Mouse (Mus musculus) intestine, embryonic 15.5 days (tissue): ENCODE data around the gene Thop1. TPM values are rescaled to one million over a fixed set of nuclear protein-coding genes. Genes with fewer than 3 reads are reported as not detected.

ENCODE experiments used
- ATAC-seq: fragments of 200-750 bp; cut with Nextera tagmentation; 2 replicates; pipeline ENCODE4 v1.8.0; 2017; ENCODE audit warnings: moderate TSS enrichment, moderate library complexity
- H3K27ac ChIP-seq: fragments of 300-500 bp; sonication (generic); 2 replicates; pipeline ENCODE4 v1.5.1; 2015; ENCODE audit warnings: mild to moderate bottlenecking, inconsistent platforms
- H3K27me3 ChIP-seq: fragments of 300-500 bp; sonication (generic); replicated peaks from 2 replicates; pipeline ENCODE4 v1.6.1; 2015; ENCODE audit warnings: inconsistent platforms
- H3K36me3 ChIP-seq: fragments of 300-500 bp; sonication (generic); 2 replicates; pipeline ENCODE4 v1.6.1; 2015; ENCODE audit warnings: inconsistent platforms
- H3K4me1 ChIP-seq: fragments of 300-500 bp; sonication (generic); replicated peaks from 2 replicates; pipeline ENCODE4 v1.6.1; 2015; ENCODE audit warnings: inconsistent platforms
- H3K4me2 ChIP-seq: fragments of 300-500 bp; sonication (generic); replicated peaks from 2 replicates; pipeline ENCODE4 v1.6.1; 2015; ENCODE audit warnings: mild to moderate bottlenecking, inconsistent platforms
- H3K4me3 ChIP-seq: fragments of 300-500 bp; sonication (generic); replicated peaks from 2 replicates; pipeline ENCODE4 v1.5.1; 2015; ENCODE audit warnings: inconsistent platforms
- H3K9ac ChIP-seq: fragments of 300-500 bp; sonication (generic); 2 replicates; pipeline ENCODE4 v1.6.1; 2015; ENCODE audit warnings: inconsistent platforms
- H3K9me3 ChIP-seq: fragments of 300-500 bp; sonication (generic); 2 replicates; pipeline ENCODE4 v1.6.1; 2016; ENCODE audit warnings: inconsistent platforms
- WGBS: fragments of 180-500 bp; shearing (Covaris S2); methylation state at CpG from one replicate; pipeline ENCODE4 v1.1.7; 2015; 5-methylcytosine and 5-hydroxymethylcytosine counted together
- polyA plus RNA-seq: library from polyadenylated mRNA; unstranded; fragments of >200 nt; fragmentation: Nextera tagmentation; extraction: Ambion mirVana; gene quantifications from 2 replicates; pipeline ENCODE4 v1.2.1, GENCODE M21; 2015

Gene Thop1
- polyA plus RNA-seq, 1 experiment from 2014 or later = 57.1 TPM

GRCm38 (mm10) chr10:81087021-81087420 is 17.2 kb downstream of the Thop1 start:
- H3K9ac ChIP-seq = no peak overlapping the region
- ATAC-seq = no peak
- no peak overlapping the region for H3K27ac ChIP-seq
- no peaks in the 10 kb centered on the region for H3K9me3 ChIP-seq
- WGBS = 50% methylated on average over 2 of the region's 2 CpGs
- 0 out of 2 replicates have a peak, but pooled peaks cover 6% of the 10 kb centered on the region for H3K36me3 ChIP-seq
- no peak overlapping the region for H3K4me3 ChIP-seq
- no peak overlapping the region for H3K4me2 ChIP-seq
- H3K27me3 ChIP-seq = no peaks in the 10 kb centered on the region
- peaks cover 4% of the 10 kb centered on the region; the same call in 1 of the 2 replicates for H3K4me1 ChIP-seq

- H3K9ac ChIP-seq = no peak overlapping the region
- H3K4me1 ChIP-seq = peaks cover 8% of the 10 kb centered on the region; the same call in 1 of the 2 replicates
- no peak overlapping the region for H3K27ac ChIP-seq
- H3K9me3 ChIP-seq = no peaks in the 10 kb centered on the region
- 51% methylated on average over 2 of the region's 2 CpGs for WGBS
- ATAC-seq = no peak
- H3K4me2 ChIP-seq = no peak overlapping the region
- no peaks in the 10 kb centered on the region for H3K27me3 ChIP-seq
- no peaks in the 10 kb centered on the region for H3K36me3 ChIP-seq
- H3K4me3 ChIP-seq = no peak overlapping the region
Observed at GRCm38 (mm10) chr10:81089216-81089615, 19.4 kb downstream of the Thop1 start.

GRCm38 (mm10) chr10:81090621-81091020 is 20.8 kb downstream of the Thop1 start:
- H3K4me2 ChIP-seq = peak overlapping the region; percentile 11; the same call in 1 of the 2 replicates
- peaks cover 8% of the 10 kb centered on the region; the same call in 1 of the 2 replicates for H3K4me1 ChIP-seq
- H3K9ac ChIP-seq = no peak overlapping the region
- ATAC-seq = peak; percentile 6; the same call in 1 of the 2 replicates
- WGBS = 59% methylated on average over 7 of the region's 7 CpGs
- H3K27me3 ChIP-seq = no peaks in the 10 kb centered on the region
- no peak overlapping the region for H3K4me3 ChIP-seq
- H3K9me3 ChIP-seq = no peaks in the 10 kb centered on the region
- no peaks in the 10 kb centered on the region for H3K36me3 ChIP-seq
- no peak overlapping the region for H3K27ac ChIP-seq

DNA sequence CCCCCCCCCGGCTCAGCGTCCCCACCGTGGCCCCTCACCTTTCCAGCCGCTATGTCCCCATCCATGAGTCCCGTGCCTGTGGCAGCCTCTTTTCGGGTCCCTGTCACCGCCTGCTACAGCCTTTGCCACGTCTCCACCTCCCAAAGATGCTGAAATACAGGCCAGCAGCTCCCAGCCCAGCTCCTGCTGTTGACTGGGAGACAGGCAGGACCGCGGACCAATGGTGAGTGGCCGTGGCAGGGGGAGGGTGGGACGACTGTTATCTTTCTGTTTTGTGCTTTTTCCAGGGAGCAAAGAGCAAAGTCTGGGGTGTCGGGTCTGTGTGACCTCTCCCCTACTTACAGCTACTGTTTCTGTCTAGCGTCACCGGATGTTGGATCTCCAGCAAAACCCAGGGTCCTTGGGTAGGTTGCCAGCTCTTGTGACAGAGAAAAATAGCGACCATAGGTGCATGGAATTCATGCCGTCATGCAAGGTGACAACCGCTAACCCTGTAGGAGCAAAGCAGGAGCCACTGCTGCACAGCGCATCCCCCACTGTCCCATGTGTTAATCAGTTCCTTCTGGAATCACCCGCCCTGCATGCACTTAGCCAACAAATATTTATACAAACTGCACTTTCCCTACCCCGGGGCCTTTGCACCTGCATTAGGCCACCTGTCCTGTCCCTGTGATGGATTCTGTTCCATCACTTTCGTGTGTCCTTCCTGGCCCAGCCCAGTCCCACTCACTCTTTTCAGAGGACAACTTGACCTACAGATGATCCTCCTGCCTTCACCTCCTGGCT is 22.8 kb downstream of the Thop1 start:
- peak overlapping the region; percentile 54 for H3K27ac ChIP-seq

GRCm38 (mm10) chr10:81094931-81095678 is 25.3 kb downstream of the Thop1 start:
- WGBS = 36% methylated on average over 9 of the region's 9 CpGs
- Histone ChIP-seq H3K4me1 (peaks cover 6% of the 10 kb centered on the region; the same call in 1 of the 2 replicates), H3K4me3 (no peak overlapping the region), H3K9me3 (no peaks in the 10 kb centered on the region), H3K36me3 (no peaks in the 10 kb centered on the region), H3K4me2 (no peak overlapping the region), H3K27me3 (no peaks in the 10 kb centered on the region), H3K9ac (no peak overlapping the region), H3K27ac (peak overlapping the region; percentile 39; the same call in 1 of the 2 replicates)
- ATAC-seq = peak; percentile 93

More for the DNA sequence above, 22.8 kb downstream of the Thop1 start:
- Histone ChIP-seq H3K4me2 (no peak overlapping the region), H3K9ac (no peak overlapping the region; the same call in 1 of the 2 replicates), H3K9me3 (no peaks in the 10 kb centered on the region), H3K27me3 (no peaks in the 10 kb centered on the region), H3K4me3 (0 out of 2 replicates have a peak overlapping the region, but pooled peaks have one; percentile 6), H3K4me1 (peaks cover 8% of the 10 kb centered on the region; the same call in 1 of the 2 replicates), H3K36me3 (no peaks in the 10 kb centered on the region)
- peak; percentile 72 for ATAC-seq
- WGBS = 44% methylated on average over 22 of the region's 22 CpGs

GRCm38 (mm10) chr10:81105565-81106112 is 35.8 kb downstream of the Thop1 start, which contains the start of gene Map2k2:
Map2k2 (plus strand) TSS chr10:81105915.
- peaks cover 16% of the 10 kb centered on the region for H3K4me1 ChIP-seq
- no peaks in the 10 kb centered on the region for H3K27me3 ChIP-seq
- peak within 1 kb of the TSS; percentile 78 for H3K4me2 ChIP-seq
- ATAC-seq = peak; percentile 96
- H3K4me3 ChIP-seq = peak within 1 kb of the TSS; percentile 99
- peaks cover 24% of the 10 kb centered on the region for H3K36me3 ChIP-seq
- under 1% methylated on average over 56 of the region's 56 CpGs for WGBS
- H3K27ac ChIP-seq = peak within 1 kb of the TSS; percentile 100
- H3K9me3 ChIP-seq = no peaks in the 10 kb centered on the region
- peak within 1 kb of the TSS; percentile 100 for H3K9ac ChIP-seq

- Histone ChIP-seq H3K27me3 (no peaks in the 10 kb centered on the region), H3K4me3 (peak overlapping the region; percentile 99), H3K27ac (peak overlapping the region; percentile 100), H3K4me2 (peak overlapping the region; percentile 78), H3K36me3 (peaks cover 30% of the 10 kb centered on the region), H3K4me1 (peaks cover 16% of the 10 kb centered on the region), H3K9me3 (no peaks in the 10 kb centered on the region), H3K9ac (peak overlapping the region; percentile 100)
- ATAC-seq = peak; percentile 93
- WGBS = under 1% methylated on average over 35 of the region's 35 CpGs
Observed at GRCm38 (mm10) chr10:81106113-81106721, 36.4 kb downstream of the Thop1 start.

GRCm38 (mm10) chr10:81112946-81113345 is 43.1 kb downstream of the Thop1 start:
- no peak for ATAC-seq
- Histone ChIP-seq H3K27ac (no peak overlapping the region), H3K27me3 (no peaks in the 10 kb centered on the region), H3K4me3 (no peak overlapping the region), H3K9ac (no peak overlapping the region), H3K4me2 (no peak overlapping the region), H3K36me3 (peaks cover 65% of the 10 kb centered on the region), H3K4me1 (no peaks in the 10 kb centered on the region), H3K9me3 (no peaks in the 10 kb centered on the region)
- WGBS = 92% methylated on average over 6 of the region's 6 CpGs

DNA sequence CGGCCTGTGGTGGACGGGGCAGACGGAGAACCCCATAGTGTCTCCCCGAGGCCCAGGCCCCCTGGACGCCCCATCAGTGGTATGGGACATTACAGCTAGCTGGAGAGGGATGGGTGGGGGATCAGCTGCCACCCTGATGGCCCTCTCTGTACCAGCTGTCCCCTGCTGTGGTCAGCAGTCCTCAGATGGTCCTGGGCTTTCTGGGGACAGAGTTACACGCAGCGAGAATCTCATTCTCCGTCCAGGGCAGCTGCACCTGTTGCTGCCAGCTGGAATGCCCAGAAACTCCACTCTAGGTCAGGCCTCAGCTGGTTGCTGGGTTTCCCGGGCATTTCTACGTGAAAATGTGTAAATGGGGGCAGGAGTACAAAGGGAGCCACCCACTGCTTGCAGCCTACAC is 49.8 kb downstream of the Thop1 start:
- Histone ChIP-seq H3K4me2 (no peak overlapping the region), H3K9me3 (no peaks in the 10 kb centered on the region), H3K36me3 (peaks cover 57% of the 10 kb centered on the region), H3K27ac (no peak overlapping the region), H3K9ac (no peak overlapping the region), H3K4me1 (no peaks in the 10 kb centered on the region), H3K4me3 (no peak overlapping the region), H3K27me3 (no peaks in the 10 kb centered on the region)
- 91% methylated on average over 10 of the region's 10 CpGs for WGBS
- no peak for ATAC-seq

DNA sequence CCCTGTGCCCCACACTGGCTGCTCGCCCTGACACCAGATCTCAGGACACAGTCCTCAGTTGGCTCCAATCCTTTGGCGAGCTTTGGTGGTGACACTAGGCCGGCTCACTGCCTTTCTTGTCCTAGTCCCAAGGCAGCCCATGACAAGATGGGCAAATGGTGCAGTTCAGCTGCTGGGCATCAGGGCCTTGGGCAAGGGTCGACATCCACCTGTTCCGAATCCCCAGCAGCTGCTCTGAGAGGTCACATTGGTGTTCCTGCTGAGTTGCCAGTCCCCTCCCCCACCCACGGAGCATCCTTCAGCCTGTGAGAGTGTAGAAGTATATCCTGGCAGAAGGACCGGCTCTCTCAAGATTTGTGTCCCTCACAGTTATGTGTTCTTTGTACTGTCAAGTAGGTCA is 50.8 kb downstream of the Thop1 start:
- no peak overlapping the region for H3K4me3 ChIP-seq
- no peaks in the 10 kb centered on the region for H3K27me3 ChIP-seq
- no peak overlapping the region for H3K27ac ChIP-seq
- no peak overlapping the region for H3K4me2 ChIP-seq
- no peak for ATAC-seq
- H3K4me1 ChIP-seq = no peaks in the 10 kb centered on the region
- H3K36me3 ChIP-seq = peaks cover 54% of the 10 kb centered on the region
- H3K9ac ChIP-seq = no peak overlapping the region
- no peaks in the 10 kb centered on the region for H3K9me3 ChIP-seq
- 86% methylated on average over 7 of the region's 7 CpGs for WGBS

- Histone ChIP-seq H3K27me3 (no peaks in the 10 kb centered on the region), H3K9ac (no peak overlapping the region), H3K36me3 (peaks cover 40% of the 10 kb centered on the region), H3K4me3 (no peak overlapping the region), H3K4me2 (no peak overlapping the region), H3K27ac (no peak overlapping the region), H3K9me3 (no peaks in the 10 kb centered on the region), H3K4me1 (peaks cover 5% of the 10 kb centered on the region)
- no peak for ATAC-seq
- WGBS = 65% methylated on average over 2 of the region's 2 CpGs
Observed at GRCm38 (mm10) chr10:81122889-81123288, 53.1 kb downstream of the Thop1 start.

- ATAC-seq = no peak
- Histone ChIP-seq H3K4me3 (no peak overlapping the region), H3K9me3 (no peaks in the 10 kb centered on the region), H3K4me2 (no peak overlapping the region), H3K27ac (no peak overlapping the region), H3K36me3 (peaks cover 37% of the 10 kb centered on the region), H3K27me3 (no peaks in the 10 kb centered on the region), H3K9ac (no peak overlapping the region), H3K4me1 (peaks cover 10% of the 10 kb centered on the region)
- 78% methylated on average over 11 of the region's 11 CpGs for WGBS
Observed at GRCm38 (mm10) chr10:81123500-81123899, 53.7 kb downstream of the Thop1 start.
